Mouse (Mus musculus) spleen, adult 18-20 months (tissue): Measurements from ENCODE around the gene Smad3.

Experiments used
- DNase-seq, 2 experiments: peaks; one replicate each; pipeline ENCODE4 v3.0.0; 2022; ENCODE audit warnings: mixed read lengths in 2 of 2

Smad3 gene

DNA sequence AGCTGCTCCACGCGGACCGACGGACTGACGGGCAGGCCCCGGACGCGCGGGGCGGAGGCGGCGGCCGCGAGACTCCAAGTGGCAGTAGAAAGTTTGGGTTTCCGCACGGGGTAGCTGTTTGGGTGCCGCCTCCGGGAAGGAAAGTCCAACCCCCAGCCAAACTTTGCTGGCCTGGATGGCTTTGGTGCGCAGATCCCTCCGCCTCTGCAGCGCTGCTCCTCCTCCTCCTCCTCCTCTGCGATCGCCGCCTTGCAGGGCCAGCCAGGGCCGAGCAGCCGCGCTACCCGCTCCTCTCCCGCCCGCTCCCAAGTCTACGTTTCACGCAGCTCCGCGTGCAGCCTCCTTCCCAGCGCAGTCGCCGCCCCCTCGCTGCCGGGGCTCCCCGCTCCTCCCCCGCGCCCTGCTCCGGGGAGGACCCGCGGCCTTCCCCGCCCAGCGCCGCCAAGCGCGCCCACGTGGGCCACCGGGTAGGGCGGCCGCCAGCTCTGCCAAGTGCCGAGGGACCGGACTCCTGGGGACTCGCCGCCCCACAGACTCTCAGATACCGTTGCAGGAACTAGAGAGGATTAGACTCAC is at the start of gene Smad3:
TSS of gene Smad3 (minus strand) at position 130 of the 576 bp plus-strand sequence.
- peak; percentile 87 to 88 for DNase-seq

DNA sequence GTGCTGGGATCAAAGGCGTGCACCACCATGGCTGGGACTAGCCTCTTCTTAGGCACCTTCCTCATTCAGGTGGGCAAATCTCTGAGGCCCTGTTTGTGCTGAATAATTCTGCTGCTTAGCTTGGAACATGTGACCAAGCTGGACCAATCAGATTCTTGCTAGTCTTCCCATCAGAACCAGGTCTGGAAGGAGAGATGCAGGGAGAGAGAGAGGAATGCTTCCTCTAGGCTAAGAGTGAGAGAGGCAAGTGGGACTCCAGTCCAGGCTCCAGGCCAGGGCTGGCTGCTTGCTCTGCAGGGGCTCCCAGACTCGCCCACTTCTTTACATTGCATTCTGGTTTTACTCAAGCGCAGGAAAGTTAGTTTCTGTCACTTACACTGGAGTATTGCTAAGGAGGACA is 47.1 kb upstream of the Smad3 start:
- no peak for DNase-seq

DNA sequence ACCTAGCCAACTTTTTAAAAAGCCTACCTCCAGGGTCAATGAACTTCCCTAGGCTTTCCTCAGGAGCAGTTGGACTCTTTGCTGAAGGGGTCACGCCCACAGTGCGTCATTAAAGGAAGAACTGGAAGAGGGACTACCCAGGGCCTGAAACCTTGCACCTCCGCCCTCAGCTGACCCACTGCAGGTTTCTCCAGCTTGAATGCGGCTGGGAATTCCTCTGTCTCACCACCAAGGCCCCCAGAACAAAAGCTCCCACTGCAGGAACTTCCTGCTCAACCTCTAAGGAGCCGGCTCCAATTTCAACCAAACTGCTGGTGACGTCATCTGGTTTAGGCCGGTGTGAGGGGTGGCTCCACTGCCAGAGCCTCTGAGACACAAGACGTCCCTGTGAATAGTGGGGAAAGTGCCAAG is 45.4 kb upstream of the Smad3 start:
- DNase-seq: no peak

DNA sequence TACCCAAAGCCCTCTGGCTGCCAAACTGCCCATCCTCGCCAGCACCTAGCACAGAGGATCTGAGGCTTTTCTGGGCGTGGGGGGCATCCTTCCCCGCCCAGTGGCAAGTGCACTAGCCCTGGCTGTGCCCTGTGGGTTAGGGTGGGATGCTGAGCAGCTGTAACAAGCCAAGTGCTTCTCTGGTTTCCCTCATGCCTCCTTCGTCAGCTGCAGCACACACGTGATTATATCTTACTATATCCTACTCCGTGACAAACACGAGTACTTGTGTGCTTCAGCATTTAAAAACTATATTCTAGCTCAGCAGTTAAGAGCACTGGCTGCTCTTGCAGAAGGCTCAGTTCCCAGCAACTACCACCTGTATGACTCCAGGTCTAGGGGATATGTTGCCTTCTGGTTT is 44.7 kb upstream of the Smad3 start:
- no peak for DNase-seq

DNA sequence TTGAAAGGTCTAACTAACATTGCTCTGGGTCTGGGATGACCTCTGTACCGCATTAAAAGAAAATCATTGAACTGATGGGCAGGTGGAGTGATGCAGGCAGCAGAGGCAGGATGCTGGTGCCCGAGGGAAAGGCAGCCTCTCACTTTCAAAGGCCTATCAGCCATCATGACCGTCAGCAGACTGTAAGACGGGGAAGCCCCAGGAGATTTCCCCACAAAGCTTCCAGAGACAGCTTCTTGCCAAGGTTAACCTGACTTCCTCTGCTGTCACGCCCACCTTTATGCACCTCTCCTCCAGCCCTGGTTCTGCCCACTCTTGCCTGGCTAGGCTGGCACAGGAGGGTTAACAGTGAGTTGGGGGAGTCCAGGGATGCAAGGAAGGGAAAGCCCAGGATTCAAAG is 44.3 kb upstream of the Smad3 start:
- no peak for DNase-seq

DNA sequence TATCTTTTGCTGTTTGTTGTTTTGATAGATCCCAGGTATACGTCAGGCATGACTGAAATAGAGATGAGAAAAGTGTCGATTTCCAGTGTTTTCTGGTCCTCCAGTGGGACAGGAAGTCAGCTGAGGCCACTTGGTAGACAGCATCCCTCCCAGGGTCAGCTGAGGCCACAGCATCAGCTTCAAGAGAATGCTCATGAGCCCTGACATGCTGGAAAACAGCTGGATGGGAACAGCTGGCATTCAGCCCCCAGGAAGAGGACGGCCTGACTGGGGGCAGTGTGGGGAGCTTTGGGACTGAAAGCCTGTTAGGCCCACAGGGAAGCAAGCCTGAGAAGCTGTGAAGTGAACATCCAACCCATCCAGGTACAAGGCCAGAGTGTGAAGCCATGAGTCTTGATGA is 38.6 kb upstream of the Smad3 start:
- no peak for DNase-seq

DNA sequence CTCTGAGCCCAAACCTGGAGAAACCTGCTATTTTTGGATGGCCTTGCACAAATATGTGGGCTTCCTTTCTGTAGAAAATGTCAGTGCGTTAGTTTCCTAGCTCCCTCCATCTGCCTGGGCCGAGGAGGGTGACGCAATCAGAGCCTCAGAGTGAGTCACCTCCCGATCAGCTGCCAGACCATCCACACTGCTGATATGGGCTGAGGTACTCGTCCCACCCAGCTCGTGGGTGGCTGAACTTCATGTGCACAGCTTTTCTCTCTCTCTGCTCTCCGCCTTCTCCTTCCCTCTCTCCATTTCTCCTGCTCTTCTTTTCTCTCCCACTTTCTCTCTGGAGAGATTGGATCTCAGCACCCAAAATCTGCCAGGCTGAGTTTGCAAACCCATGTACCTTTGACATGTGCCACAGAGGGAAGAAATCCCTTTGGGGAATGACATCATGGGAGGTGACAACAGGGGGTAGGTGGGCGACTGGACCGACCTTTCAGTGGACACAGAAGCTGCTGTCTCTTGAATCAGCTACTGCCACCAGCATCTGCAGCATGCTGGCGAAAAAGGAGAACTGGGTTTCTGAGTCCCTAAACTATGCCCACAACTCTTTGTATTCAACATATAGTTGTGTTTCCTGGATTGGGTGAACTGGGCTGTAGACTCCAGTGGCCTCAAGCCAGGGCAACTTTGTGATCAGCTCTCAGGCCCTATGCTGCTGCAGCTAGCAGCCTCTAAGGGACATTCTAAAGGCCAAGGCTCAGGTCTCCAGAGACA is 36.1 kb upstream of the Smad3 start:
- no peak for DNase-seq

DNA sequence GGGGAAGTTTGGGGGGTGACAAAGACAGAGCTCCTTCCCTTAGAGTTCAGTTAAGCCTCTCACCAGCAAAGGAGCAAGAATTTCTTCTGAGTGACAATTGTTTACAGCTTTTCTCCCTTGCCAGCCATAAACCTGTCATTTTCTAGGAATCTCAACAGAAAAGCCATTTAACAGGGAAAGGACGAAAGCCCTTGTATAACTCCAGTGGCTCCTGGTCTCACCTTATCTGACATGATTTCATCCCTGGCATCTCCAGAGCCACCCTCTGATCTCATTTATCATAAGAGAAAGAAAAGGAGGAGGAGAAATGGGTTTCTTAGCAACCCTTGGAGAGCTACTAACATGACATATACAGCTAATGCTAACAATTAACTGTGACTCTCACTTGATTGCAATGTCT is 33.9 kb upstream of the Smad3 start:
- DNase-seq: no peak

DNA sequence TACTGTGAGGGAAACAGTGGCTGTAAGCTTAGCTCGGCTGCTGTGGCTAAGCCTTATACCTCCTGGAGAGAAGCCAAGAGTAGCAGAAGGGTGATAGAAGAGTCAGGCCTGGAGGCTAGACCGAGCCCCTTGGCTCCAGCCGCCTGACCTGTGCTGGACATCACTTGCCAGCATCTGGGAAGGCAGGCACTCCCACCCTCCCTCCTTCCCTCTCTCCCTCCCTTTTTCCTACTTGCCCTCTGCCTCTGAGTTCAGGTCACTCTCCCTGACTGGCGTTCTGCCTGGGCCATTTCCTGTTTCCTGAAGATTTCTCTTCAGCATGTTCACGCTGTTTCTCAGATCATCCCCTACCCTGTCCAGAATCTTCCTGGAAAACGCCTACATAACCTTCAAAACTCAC is 33.5 kb upstream of the Smad3 start:
- no peak for DNase-seq

DNA sequence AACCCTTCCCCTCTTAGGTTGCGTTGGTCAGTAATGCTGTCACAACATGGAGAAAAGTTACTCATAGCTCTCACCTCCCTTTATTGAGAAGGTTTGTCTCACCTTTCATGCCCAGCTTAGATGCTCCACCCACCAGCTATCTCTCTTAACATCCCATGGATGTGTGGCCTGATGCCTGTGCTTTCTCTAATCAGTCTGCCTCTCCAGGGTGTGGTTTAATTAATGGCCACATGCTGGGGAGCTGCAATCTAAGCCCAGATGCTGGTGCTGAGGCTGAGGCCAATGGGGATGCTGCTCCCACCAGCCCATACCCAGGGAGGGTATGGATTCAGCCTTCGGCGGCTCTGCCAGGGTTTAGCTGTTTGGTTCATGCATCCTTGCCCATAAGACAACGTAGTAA is 32.4 kb upstream of the Smad3 start:
- no peak for DNase-seq

DNA sequence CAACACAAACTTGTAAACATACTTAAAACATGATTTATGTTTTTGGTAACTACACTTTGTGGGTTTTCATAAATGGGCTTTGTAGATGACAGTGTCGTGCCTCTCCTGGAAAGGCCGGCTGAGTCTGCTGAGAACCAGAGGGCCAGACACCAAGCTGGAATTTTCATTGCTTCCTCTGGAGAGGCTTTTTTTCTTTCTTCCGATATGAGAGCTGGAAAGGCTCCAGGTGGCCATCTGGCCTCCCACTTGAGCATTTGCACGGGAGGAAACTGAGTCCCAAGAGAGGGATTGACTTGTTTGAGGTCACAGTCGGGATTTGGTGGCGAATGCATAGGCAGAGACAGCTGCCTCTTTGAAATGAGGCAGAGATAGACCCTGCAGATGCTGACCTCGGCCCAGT is 31.6 kb upstream of the Smad3 start:
- DNase-seq: no peak

DNA sequence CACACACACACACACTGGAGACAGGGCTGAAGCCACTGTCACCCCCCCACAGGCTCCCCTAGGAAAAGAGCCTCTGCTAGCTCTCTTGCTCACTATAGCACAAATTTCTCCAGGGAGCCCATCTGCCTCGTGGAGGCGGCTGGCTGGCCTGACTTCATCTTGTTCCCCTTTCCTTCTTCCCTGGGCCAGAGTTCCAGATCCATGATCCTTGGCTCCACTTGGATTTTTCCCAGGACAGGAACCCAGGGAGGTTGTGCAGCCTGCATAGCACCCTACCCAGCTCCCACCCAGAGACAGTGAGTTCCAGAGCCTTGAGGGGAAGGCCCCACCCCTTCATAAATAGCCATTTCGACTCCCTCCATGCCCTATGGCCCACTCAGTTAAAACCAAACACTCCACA is 29.8 kb upstream of the Smad3 start:
- no peak for DNase-seq

DNA sequence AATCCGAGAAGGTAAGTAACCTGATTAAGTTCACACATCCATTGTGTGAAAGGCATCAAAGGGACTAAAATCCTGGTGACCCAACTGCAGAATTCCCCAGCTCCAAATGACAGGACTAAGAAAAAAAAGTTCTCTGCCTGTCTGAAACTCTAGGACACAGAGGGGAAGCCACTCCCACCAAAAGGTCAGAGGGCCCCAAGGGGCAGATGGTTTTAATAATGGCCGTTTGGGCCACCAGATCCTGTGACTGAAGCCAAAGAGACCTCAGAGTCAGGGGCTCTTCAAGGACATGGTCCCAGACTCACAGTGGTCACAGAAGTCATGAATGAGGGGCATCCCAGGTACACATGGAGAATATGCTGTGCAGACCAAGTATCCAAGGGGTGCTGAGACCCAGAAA is 29.3 kb upstream of the Smad3 start:
- no peak for DNase-seq

DNA sequence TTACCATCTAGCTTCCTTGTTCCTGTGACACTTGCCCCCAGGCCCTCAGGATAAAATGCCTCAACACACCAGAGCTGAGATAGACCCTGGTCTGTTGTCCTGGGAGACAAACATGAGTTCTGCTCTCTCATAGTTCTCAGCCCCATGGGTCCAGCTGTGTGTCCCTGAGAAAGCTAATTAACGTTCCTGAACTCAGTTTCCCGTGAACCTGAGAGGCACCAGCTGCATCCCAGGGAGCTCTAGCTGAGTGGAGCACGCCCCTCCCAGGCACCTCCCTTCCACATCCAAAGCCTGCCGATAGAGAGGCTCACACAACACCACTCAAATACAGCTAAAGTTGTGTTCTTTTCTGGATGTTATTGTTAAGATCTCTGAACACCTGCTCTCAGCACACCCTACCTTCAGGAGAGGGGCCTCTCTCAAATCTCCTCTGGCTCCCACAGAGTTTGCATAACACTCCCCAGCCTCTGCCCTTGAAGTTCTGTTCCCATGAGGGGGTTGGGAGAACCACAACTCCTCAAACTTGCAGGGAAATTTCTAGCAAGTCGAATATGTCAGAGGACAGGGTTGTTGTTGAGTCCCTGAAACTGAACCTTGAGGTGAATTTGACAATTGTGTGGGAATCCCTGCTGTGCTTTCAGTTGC is 28.4 kb upstream of the Smad3 start:
- DNase-seq: no peak

DNA sequence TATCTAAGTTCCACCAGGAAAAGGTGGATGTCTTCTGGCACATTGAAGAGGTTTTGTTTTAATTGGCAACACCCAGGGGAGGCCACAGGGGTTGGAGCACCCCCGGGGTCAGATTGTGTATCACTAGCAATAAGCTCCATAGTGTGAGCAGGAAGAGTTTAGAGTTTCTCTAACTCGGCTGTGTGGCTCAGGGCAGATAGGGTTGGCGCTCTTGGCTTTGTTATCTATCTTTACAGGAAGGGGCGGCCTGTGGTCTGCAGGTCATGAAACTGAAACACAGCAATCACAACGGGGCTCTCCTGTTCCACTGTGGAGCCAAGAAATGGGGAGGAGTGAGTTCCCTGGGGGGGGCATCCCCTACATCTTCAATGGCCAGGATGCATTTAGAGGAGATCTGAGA is 27.7 kb upstream of the Smad3 start:
- DNase-seq: peak in 1 of 2 experiments; percentile 7

DNA sequence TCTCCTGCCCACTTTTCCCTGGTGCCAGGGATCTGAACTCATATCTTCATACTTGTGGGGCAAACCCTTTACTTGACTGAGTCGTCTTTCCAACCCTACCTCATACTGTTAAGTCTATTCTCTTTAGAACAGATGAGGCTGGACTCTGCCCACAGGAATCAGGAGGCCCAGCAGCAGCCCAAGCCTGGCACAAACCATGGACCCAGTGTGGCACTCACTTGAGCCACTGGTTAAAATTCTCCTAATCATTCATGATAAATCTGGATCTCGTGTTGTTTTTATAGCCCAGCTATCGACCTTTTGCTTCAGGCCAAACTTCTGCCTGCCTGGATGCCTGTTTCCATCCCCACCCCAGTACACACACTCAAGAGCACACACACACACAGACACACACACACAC is 26.8 kb upstream of the Smad3 start:
- no peak for DNase-seq

DNA sequence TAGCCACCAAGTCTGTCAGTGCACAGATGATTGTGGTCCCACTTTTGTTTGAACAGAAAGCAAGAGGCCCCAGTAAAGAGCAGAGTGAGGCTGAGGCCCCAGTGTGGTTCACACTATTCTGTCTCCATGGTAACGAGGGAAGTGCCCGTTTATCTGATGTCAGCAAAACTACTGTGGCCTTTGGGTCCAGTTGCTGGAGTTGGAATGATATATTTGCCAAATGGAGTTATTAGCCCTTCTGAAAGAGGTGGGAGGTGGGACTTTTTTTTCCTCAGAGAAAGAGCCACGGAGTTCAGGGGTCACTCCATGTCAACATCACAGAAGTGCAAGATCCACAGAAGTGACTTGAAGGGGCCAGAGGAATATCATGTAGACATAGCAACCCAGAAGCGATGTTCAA is 24.9 kb upstream of the Smad3 start:
- DNase-seq: no peak

DNA sequence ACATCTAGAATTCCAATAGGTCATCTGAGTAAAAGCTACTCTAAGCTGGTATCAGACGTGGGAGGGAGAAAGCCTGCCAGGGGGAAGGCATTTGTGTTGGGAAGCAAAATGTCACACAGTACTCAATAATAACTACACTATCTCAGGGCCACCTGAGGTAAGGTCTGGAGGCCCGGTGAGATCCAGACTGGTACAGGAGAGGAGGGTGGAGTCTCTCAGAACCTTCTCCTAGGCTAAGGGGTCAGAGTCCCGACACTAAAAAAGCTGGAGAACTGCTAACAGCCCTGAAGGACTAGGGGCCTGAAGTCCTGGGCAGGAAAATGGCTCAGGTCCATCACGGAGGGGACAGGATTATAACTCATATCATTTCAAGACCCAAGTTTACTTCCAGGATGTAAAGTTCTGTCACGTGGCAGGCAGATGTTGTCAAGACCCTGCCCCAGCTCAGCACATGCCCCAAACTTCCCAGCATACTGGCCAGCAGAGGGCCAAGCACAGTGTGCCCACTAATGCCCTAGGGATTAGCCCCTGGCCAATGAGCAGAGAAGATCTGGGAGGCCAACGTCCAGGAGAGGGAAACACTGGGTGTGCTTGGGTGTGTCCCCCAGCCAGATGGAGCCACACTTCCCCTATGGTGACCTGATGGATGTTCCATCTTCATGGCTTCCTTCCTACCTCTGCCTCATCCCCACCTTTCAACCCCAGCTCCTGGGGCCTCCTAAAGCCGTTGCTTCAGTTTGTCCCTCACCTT is 24.1 kb upstream of the Smad3 start:
- no peak for DNase-seq

DNA sequence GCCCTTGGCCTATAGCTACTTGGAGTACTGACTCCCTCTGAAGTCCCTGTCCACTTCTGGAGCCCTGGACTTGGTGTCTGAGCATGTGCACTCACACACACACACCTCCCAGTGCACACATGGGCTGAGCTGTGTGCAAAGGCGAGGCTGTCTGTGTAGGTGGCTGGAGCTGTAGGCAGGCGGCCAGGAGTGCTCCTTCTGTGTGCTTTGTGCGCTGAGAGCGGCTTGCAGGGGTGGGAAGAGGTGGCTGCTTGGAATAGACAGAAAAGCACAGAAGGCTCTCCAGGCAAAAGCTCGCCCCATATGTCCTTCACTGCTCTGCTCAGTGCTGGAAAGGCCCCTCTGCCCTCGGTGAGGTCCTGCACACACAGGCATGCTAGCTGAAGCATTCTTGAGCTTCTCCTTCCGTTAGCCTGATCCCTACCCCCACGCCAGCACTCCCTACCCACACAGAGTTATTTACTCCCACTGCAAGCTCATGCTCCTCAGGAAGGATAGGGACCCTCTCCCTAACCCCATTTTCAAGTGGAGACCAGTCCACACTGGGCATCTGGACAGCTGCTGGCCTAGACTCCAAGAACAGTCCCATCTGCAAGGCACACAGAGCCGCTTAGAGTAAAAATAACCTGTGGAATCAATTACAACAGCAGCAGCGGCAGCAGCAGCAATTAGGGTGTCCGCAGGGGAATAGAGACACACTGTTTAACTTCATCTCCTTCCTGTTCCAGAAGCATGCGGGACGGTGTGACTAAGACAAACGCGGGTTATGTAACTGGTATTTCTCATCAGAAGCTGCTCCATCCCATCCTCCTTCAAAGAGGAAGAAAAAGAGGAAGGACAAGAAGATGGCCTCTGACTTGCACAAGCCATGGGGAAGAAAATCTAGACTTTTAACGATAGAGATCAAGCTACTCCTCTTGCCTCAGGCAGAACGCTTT is 22.4 kb upstream of the Smad3 start:
- no peak for DNase-seq

DNA sequence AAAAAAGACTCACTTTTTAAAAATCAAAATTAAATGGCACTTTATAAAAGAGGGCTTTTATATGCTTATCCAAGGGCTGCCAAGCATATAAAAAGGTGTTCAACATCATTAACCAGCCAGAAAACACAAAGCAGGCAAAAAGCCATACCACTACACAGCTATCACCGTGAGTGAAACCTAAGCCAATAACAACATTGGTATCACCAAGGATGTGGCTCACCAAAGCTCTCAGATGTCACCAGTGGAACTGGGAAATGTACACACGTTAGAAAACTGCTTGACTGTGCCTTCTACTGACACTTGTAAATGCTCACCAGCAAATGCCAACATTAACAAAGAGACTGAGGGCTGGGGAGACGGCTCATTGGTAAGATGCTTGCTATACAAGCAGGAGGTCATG is 18.9 kb upstream of the Smad3 start:
- no peak for DNase-seq

DNA sequence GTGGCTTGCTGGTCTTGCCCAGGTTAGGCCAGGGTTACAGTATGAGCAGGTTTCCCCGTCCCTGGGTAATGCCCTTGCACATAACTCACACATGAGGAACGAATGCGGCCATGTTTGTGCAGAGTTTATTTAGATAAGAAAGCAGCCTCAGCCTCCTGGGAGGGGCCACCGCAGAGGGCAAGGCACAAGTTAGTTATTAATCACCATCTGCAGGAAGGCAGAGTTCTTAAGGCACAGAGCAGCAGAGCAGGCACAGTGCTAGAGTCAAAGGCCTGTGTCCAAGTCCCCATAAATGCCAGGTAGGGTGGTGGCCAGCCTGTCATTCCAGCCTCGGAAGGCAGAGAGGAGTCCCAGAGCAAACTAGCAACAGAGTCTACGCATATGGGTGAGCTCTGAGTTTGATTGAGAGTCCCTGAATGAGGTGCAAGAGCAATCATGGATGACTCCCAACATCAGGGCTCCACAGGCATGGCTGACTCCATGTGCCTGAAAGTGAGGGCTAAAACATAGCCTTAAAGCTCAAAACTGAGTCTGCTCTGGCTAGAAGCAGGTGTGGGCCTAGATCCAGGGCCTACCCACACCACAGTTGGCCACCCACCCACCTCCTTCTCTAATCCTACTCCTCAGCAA is 17.2 kb upstream of the Smad3 start:
- no peak for DNase-seq

DNA sequence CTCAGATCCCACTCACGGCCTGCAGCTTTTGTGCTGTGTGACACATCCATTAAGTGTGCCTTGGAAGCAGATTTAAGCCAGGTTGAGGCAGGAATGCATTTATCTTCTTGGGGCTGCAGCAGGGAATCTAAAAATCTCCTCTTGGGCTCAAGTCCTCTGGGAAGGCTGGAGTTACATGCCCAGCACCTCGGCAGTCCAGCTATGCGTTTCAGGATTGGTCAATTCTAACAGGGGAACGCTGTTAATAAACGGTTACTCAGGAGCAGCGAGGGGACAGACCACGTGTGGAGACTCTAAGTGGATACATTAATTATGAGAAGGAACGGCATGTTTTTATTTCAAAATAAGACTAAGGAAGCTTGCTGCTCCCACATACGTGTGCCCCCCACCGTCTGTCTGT is 14.7 kb upstream of the Smad3 start:
- no peak for DNase-seq
